15 mouse cellular contexts compared by ENCODE assay signal in genomic region chr5:53042034-53042748, GRCm38 (mm10). TPM values are rescaled to one million over a fixed set of nuclear protein-coding genes. Genes with fewer than 3 reads are reported as not detected.
DNase-seq lines count a peak whose midpoint lies in the region; ATAC-seq lines count a peak whose summit lies in the region.
"Had no signal": no experiment of that assay in that cellular context is flagged by ENCODE, and none has a peak within 500 bp of the region (broad histone marks: within the 10 kb centered on the region; RNA-seq: fewer than 3 reads in every experiment).

No protein-coding gene starts in this region.

- peak; percentile 11 for DNase-seq in adrenal gland, postnatal 10 days
- DNase-seq in adrenal gland, postnatal 14 days = no peak
- DNase-seq in lung, adult 18-20 months = no peak
- no peak for DNase-seq in cerebellum, adult 11 months
- no peak for DNase-seq in left cerebral cortex, adult 11 months (ENCODE audit: low spot score)
- DNase-seq: forebrain, postnatal 0 days; gastrocnemius, postnatal 25 days; kidney, adult 8-10 months had no signal

- peak; percentile 69 for ATAC-seq in lung, embryonic 15.5 days (ENCODE audit: borderline replicate concordance, extremely low read depth, low FRiP score, low TSS enrichment)
- peak; percentile 59 for ATAC-seq in intestine, embryonic 15.5 days
- peak; percentile 53; the same call in 1 of the 2 replicates for ATAC-seq in stomach, embryonic 16.5 days (ENCODE audit: insufficient read depth, low FRiP score)
- ATAC-seq: forebrain, postnatal 0 days had no signal

- no peak overlapping the region for H3K4me2 ChIP-seq in lung, embryonic 15.5 days
- H3K4me2 ChIP-seq in intestine, embryonic 15.5 days (replicated peaks) = no peak overlapping the region
- no peak overlapping the region for H3K4me2 ChIP-seq in stomach, embryonic 16.5 days (ENCODE audit: low read depth, low read length)
- H3K4me2 ChIP-seq: heart, embryonic 13.5 days had no signal

- no peaks in the 10 kb centered on the region for H3K36me3 ChIP-seq in lung, embryonic 15.5 days
- H3K36me3 ChIP-seq in intestine, embryonic 15.5 days = no peaks in the 10 kb centered on the region
- no peaks in the 10 kb centered on the region for H3K36me3 ChIP-seq in stomach, embryonic 16.5 days (ENCODE audit: control insufficient read depth, insufficient read depth, low read length)
- H3K36me3 ChIP-seq: heart, embryonic 13.5 days had no signal

- no peaks in the 10 kb centered on the region for H3K27me3 ChIP-seq in lung, embryonic 15.5 days
- H3K27me3 ChIP-seq in intestine, embryonic 15.5 days (replicated peaks) = no peaks in the 10 kb centered on the region
- H3K27me3 ChIP-seq in stomach, embryonic 16.5 days (ENCODE audit: control insufficient read depth, insufficient read depth, low read length) = no peaks in the 10 kb centered on the region
- H3K27me3 ChIP-seq: heart, embryonic 13.5 days had no signal

- 19% methylated on average over 5 of the region's 5 CpGs for WGBS in lung, embryonic 15.5 days
- WGBS in intestine, embryonic 15.5 days = 26% methylated on average over 5 of the region's 5 CpGs
- 20% methylated on average over 5 of the region's 5 CpGs for WGBS in stomach, embryonic 16.5 days

- peak overlapping the region; percentile 39; the same call in 1 of the 2 replicates for H3K27ac ChIP-seq in lung, embryonic 15.5 days
- H3K27ac ChIP-seq in intestine, embryonic 15.5 days = peak overlapping the region; percentile 54; the same call in 1 of the 2 replicates
- peak overlapping the region; percentile 8; the same call in 1 of the 2 replicates for H3K27ac ChIP-seq in stomach, embryonic 16.5 days (ENCODE audit: low read length)
- H3K27ac ChIP-seq: heart, embryonic 13.5 days had no signal

- no peaks in the 10 kb centered on the region for H3K9me3 ChIP-seq in lung, embryonic 15.5 days
- H3K9me3 ChIP-seq in intestine, embryonic 15.5 days = no peaks in the 10 kb centered on the region
- H3K9me3 ChIP-seq in stomach, embryonic 16.5 days (replicated peaks; ENCODE audit: control insufficient read depth, low read length) = no peaks in the 10 kb centered on the region
- H3K9me3 ChIP-seq: heart, embryonic 13.5 days had no signal

- no peak overlapping the region for H3K4me3 ChIP-seq in lung, embryonic 15.5 days
- no peak overlapping the region for H3K4me3 ChIP-seq in intestine, embryonic 15.5 days (replicated peaks)
- H3K4me3 ChIP-seq in stomach, embryonic 16.5 days (replicated peaks; ENCODE audit: low read length) = no peak overlapping the region
- H3K4me3 ChIP-seq: heart, embryonic 13.5 days had no signal

- H3K9ac ChIP-seq in lung, embryonic 15.5 days = no peak overlapping the region
- H3K9ac ChIP-seq in intestine, embryonic 15.5 days = no peak overlapping the region
- H3K9ac ChIP-seq in stomach, embryonic 16.5 days (ENCODE audit: low read length) = no peak overlapping the region
- H3K9ac ChIP-seq: forebrain, postnatal 0 days; heart, embryonic 13.5 days had no signal

- peaks cover 12% of the 10 kb centered on the region for H3K4me1 ChIP-seq in lung, embryonic 15.5 days
- H3K4me1 ChIP-seq in intestine, embryonic 15.5 days (replicated peaks) = peaks cover 8% of the 10 kb centered on the region
- H3K4me1 ChIP-seq in stomach, embryonic 16.5 days (ENCODE audit: control insufficient read depth, insufficient read depth, low read length) = no peaks in the 10 kb centered on the region

RNA-seq across cellular contexts. Expression of gene Slc34a2, which starts 4.3 kb away (rescaled TPM):
- total RNA-seq in adrenal gland, postnatal 10 days (2021) = 1 to 10 TPM in 1 of 2 experiments, under 1 TPM in 1; 0.36 to 1.8 TPM
- total RNA-seq in adrenal gland, postnatal 14 days (2021) = 0.23 and 2.0 TPM in 2 replicates
- polyA plus RNA-seq in lung, embryonic 15.5 days (2015; fragmentation: Nextera tagmentation; extraction: Ambion mirVana) = 11.8 and 19.7 TPM in 2 replicates
- 16.3 and 18.3 TPM in 2 replicates for polyA plus RNA-seq in intestine, embryonic 15.5 days (2015; fragmentation: Nextera tagmentation; extraction: Ambion mirVana)
- polyA plus RNA-seq in stomach, embryonic 16.5 days (2015; fragmentation: Nextera tagmentation; extraction: Ambion mirVana) = 2.5 and 3.3 TPM in 2 replicates
- total RNA-seq: common myeloid progenitor, adult 5-6 weeks; gastrocnemius, postnatal 25 days; layer of hippocampus, adult 8-10 months had no signal
- polyA plus RNA-seq: forebrain, postnatal 0 days; heart, embryonic 13.5 days; hindbrain, embryonic 11.5 days had no signal
